ENCODE assay signal across 17 mouse cellular contexts in genomic region chr4:56305664-56306330, GRCm38 (mm10).
DNase-seq lines count a peak whose midpoint lies in the region; TF ChIP-seq lines count a peak whose summit lies in the region.
"Had no signal": no experiment of that assay in that cellular context is flagged by ENCODE, and none has a peak within 500 bp of the region (broad histone marks: within the 10 kb centered on the region; RNA-seq: fewer than 3 reads in every experiment).

No protein-coding gene starts in this region.

- no peak for TF ChIP-seq CTCF in embryonic fibroblast, embryonic 13.5 days (IDR thresholded peaks at IDR 0.05; ENCODE audit: borderline replicate concordance, insufficient read depth, low read length)

- no peak for TF ChIP-seq POLR2A in embryonic fibroblast, embryonic 13.5 days (IDR thresholded peaks at IDR 0.05; ENCODE audit: low read depth, low read length)

- intact Hi-C loops in heart, postnatal 25 days (cut with DNase I) = no loop called here

- H3K4me3 ChIP-seq in embryonic fibroblast, embryonic 13.5 days (ENCODE audit: insufficient read depth, low read length) = no peak overlapping the region
- H3K4me3 ChIP-seq: forebrain, embryonic 12.5 days; intestine, embryonic 15.5 days; limb, embryonic 12.5 days; lung, embryonic 15.5 days; neural tube, embryonic 12.5 days had no signal

- peak; percentile 11 to 34 for DNase-seq in heart, adult 18-20 months
- no peak for DNase-seq in heart, postnatal 25 days (ENCODE audit: low spot score)
- DNase-seq in kidney, postnatal 14 days = peak; percentile 27
- no peak for DNase-seq in kidney, adult 18-20 months
- DNase-seq in skeletal muscle tissue, adult 2 months (ENCODE audit: low read depth, low spot score) = peak; percentile 61
- DNase-seq in right cerebral cortex, adult 2 months (ENCODE audit: low spot score in 2 of 2) = no peak
- DNase-seq in thymus, adult 18-20 months = no peak
- DNase-seq: cerebellum, adult 9-10 months; midbrain, embryonic 14.5 days; retina, postnatal 1 day; thymus, adult 2 months had no signal

- H3K4me1 ChIP-seq in embryonic fibroblast, embryonic 13.5 days (ENCODE audit: control insufficient read depth, insufficient read depth, low read length) = peaks cover 12% of the 10 kb centered on the region
- H3K4me1 ChIP-seq: forebrain, embryonic 12.5 days; intestine, embryonic 15.5 days; neural tube, embryonic 12.5 days had no signal

- peak overlapping the region; percentile 76 for H3K27ac ChIP-seq in embryonic fibroblast, embryonic 13.5 days (ENCODE audit: insufficient read depth, low read length)
- H3K27ac ChIP-seq: forebrain, embryonic 12.5 days; intestine, embryonic 15.5 days; limb, embryonic 12.5 days; lung, embryonic 15.5 days; neural tube, embryonic 12.5 days had no signal

Comparison
In these comparisons a context has a peak if more than half of its experiments do, and no peak if none do; other contexts are left out.
1. DNase-seq: peak in heart, adult 18-20 months (2 of 2), kidney, postnatal 14 days (single experiment) and skeletal muscle tissue, adult 2 months (single experiment); none in heart, postnatal 25 days (single experiment), kidney, adult 18-20 months (single experiment), right cerebral cortex, adult 2 months (0 of 2) and thymus, adult 18-20 months (0 of 2).